Mouse (Mus musculus): ENCODE data around the gene Olfr1330.
"Not testable (repeated sequence)": the region's sequence is repeated elsewhere in the genome, so short reads cannot be mapped to it uniquely, and the experiment has no call there.

Gene Olfr1330

GRCm38 (mm10) chr4:118888297-118888696 lies at the start of gene Olfr1330:
Gene Olfr1330, plus strand, starts transcription at chr4:118888597.
- no peak for DNase-seq (ENCODE audit: low spot score in 2 of 2)

GRCm38 (mm10) chr4:118861791-118862190 lies 26.6 kb upstream of the Olfr1330 start:
- DNase-seq (ENCODE audit: low spot score in 2 of 2) = no peak

DNA sequence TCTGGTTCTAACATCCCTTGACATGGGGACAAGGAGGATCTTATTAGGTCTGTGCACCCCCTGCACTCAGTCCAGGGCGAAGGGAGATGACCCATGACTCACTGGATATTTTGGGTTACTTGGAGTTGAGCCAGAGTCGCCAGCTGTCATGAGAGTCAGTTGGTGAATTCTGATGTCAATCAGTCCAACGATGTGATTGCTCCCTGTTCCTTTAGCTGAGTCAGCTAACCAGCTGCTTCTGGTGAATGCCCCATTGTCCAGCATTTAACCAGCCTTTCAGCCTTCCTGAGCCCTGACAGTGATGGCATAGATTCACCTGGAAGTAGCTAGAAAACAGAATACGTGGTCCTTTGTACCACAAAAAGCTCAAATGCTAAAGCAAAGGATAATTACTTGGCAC lies 25.7 kb upstream of the Olfr1330 start:
- peak in 1 of 2 experiments; percentile 25 for DNase-seq (ENCODE audit: low spot score in 2 of 2)

GRCm38 (mm10) chr4:118864349-118864748 lies 24.0 kb upstream of the Olfr1330 start, which contains the start of gene Olfr1331:
Gene Olfr1331, plus strand, starts transcription at chr4:118864649.
- DNase-seq (ENCODE audit: low spot score in 2 of 2) = no peak

- no peak for DNase-seq (ENCODE audit: low spot score in 2 of 2)
Measured at GRCm38 (mm10) chr4:118867566-118867965, 20.8 kb upstream of the Olfr1330 start.

GRCm38 (mm10) chr4:118901981-118902380 lies 13.6 kb downstream of the Olfr1330 start:
- peak in 1 of 2 experiments; percentile 27 for DNase-seq (ENCODE audit: low spot score in 2 of 2)

DNA sequence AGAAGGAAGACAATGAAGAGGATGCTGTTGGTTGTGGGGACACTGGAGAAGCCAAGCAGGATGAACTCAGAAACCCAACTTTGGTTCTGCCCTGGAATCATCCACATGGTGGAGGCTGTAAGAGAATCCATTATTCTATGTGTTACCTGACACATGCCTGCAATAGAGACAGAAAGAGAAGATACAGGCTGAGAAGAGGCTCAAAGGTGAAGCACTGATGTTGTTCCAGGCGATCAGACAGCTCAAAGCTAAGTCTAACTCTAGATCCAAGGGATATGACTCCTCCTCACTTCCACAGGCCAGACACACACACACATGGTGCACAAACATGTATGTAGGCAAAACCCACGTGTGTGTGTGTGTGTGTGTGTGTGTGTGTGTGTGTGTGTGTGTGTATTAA lies 29.0 kb downstream of the Olfr1330 start, which contains the start of gene Olfr1329:
Gene Olfr1329 (minus strand): TSS at position 101 of the 400 bp plus-strand sequence.
- DNase-seq (ENCODE audit: low spot score in 2 of 2) = not testable (repeated sequence)

- not testable (repeated sequence) for DNase-seq (ENCODE audit: low spot score in 2 of 2)
Measured at GRCm38 (mm10) chr4:118931326-118931725, 42.9 kb downstream of the Olfr1330 start.

DNA sequence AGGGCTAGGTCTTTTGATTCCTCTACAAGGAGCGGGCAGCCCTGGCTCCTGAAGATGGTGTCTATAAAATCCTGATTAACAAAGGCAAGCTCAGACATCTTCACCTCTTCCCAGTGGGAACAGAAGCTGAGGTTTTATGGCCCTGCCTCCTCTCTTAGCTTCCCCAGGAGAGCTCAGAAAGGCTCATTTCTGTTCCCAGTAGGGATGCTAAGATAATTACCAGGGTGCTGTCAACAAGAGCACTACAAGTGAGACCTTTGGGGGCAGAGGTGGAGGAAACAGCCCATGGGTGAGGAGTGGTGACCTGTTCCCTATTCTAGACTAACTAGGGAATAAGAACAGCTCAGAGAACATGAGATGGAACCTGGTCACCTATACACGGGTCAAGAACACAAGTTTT lies 50.1 kb downstream of the Olfr1330 start, which contains the start of gene Olfr1328:
Gene Olfr1328 (minus strand): TSS at position 101 of the 400 bp plus-strand sequence.
- DNase-seq (ENCODE audit: low spot score in 2 of 2) = no peak
